Mouse (Mus musculus): ENCODE results near the gene Gap43. TPM values are rescaled to one million over a fixed set of nuclear protein-coding genes. Genes with fewer than 3 reads are reported as not detected.

Gene Gap43
- polyA plus RNA-seq, 1 experiment from 2014 or later = 277 TPM

GRCm38 (mm10) chr16:42284005-42284404 is 56.4 kb downstream of the Gap43 start:
- Histone ChIP-seq H3K36me3 (no peaks in the 10 kb centered on the region), H3K27me3 (ENCODE audit: insufficient read depth, poor library complexity, severe bottlenecking) (no peaks in the 10 kb centered on the region), H3K27ac (no peak overlapping the region), H3K4me3 (no peak overlapping the region), H3K4me1 (replicated peaks) (no peaks in the 10 kb centered on the region), H3K9me3 (no peaks in the 10 kb centered on the region)
- no peak for DNase-seq (ENCODE audit: low spot score)
- 89% methylated on average over 3 of the region's 3 CpGs for WGBS

DNA sequence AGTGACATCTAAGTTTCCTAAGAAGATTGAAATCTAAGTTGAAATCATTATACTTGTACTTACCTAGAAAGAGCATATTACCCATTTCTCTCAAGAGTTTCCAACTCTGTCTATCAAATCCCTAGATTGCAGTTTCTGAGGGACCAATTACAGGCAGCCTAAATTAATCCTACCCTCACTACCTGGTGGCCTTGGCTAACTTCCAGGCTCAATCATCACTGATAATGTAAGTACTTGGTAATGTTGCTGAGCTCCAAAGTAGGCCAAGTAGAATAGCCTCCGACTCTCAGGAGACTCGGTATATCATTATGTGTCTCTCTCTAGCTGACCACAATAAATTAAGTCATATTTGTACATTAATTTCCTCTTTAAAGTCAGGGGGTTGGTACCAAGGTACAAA is 62.7 kb downstream of the Gap43 start:
- H3K27ac ChIP-seq = no peak overlapping the region
- no peaks in the 10 kb centered on the region for H3K9me3 ChIP-seq
- no peaks in the 10 kb centered on the region for H3K36me3 ChIP-seq
- peaks cover 11% of the 10 kb centered on the region for H3K4me1 ChIP-seq (replicated peaks)
- H3K4me3 ChIP-seq = no peak overlapping the region
- peaks cover 11% of the 10 kb centered on the region; the same call in 1 of the 2 replicates for H3K27me3 ChIP-seq (ENCODE audit: insufficient read depth, poor library complexity, severe bottlenecking)
- WGBS = 91% methylated on average over 2 of the region's 2 CpGs
- no peak for DNase-seq (ENCODE audit: low spot score)

- peaks cover 11% of the 10 kb centered on the region for H3K4me1 ChIP-seq (replicated peaks)
These were observed 63.2 kb downstream of the Gap43 start for GRCm38 (mm10) chr16:42277268-42277667.

GRCm38 (mm10) chr16:42276216-42277141 is 64.0 kb downstream of the Gap43 start:
- DNase-seq (ENCODE audit: low spot score) = peak; percentile 79
- no peaks in the 10 kb centered on the region for H3K36me3 ChIP-seq
- H3K4me1 ChIP-seq (replicated peaks) = peaks cover 11% of the 10 kb centered on the region
- H3K9me3 ChIP-seq = no peaks in the 10 kb centered on the region
- WGBS = 45% methylated on average over 15 of the region's 15 CpGs
- peaks cover 11% of the 10 kb centered on the region; the same call in 1 of the 2 replicates for H3K27me3 ChIP-seq (ENCODE audit: insufficient read depth, poor library complexity, severe bottlenecking)
- no peak overlapping the region for H3K4me3 ChIP-seq
- H3K27ac ChIP-seq = peak overlapping the region; percentile 45; the same call in 1 of the 2 replicates

More at GRCm38 (mm10) chr16:42277268-42277667, 63.2 kb downstream of the Gap43 start:
- H3K9me3 ChIP-seq = no peaks in the 10 kb centered on the region
- H3K36me3 ChIP-seq = no peaks in the 10 kb centered on the region
- H3K4me3 ChIP-seq = no peak overlapping the region
- no peak for DNase-seq (ENCODE audit: low spot score)
- H3K27ac ChIP-seq = no peak overlapping the region; the same call in 1 of the 2 replicates
- H3K27me3 ChIP-seq (ENCODE audit: insufficient read depth, poor library complexity, severe bottlenecking) = peaks cover 11% of the 10 kb centered on the region; the same call in 1 of the 2 replicates
- 80% methylated on average over 8 of the region's 8 CpGs for WGBS

GRCm38 (mm10) chr16:42275518-42276215 is 64.8 kb downstream of the Gap43 start:
- peak overlapping the region; percentile 69 for H3K27ac ChIP-seq
- no peaks in the 10 kb centered on the region for H3K36me3 ChIP-seq
- H3K4me3 ChIP-seq = no peak overlapping the region
- H3K4me1 ChIP-seq (replicated peaks) = peaks cover 11% of the 10 kb centered on the region
- no peaks in the 10 kb centered on the region for H3K9me3 ChIP-seq
- peak; percentile 16 for DNase-seq (ENCODE audit: low spot score)
- H3K27me3 ChIP-seq (ENCODE audit: insufficient read depth, poor library complexity, severe bottlenecking) = peaks cover 11% of the 10 kb centered on the region; the same call in 1 of the 2 replicates
- 51% methylated on average over 14 of the region's 14 CpGs for WGBS

DNA sequence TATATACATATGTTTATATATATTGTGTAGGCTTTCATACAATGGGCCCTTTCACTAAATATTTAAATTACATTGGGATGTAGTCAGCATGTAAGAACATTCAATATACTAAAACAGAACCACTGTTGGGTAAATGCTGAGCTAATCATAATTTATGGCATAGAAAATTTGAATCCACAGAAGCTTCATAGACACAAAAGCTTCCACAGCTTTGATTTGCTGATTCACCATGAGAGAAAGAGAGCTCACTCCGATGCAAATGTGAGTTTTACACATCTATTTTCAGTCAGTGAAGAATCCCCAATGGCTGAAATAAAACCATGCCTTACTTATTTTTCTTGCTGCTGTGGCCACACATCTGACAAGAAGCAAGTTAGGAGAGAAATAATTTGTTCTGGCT is 69.2 kb downstream of the Gap43 start:
- no peaks in the 10 kb centered on the region for H3K27me3 ChIP-seq (ENCODE audit: insufficient read depth, poor library complexity, severe bottlenecking)
- WGBS = 93% methylated on average over 1 of the region's 1 CpGs
- H3K27ac ChIP-seq = no peak overlapping the region
- no peak for DNase-seq (ENCODE audit: low spot score)
- no peaks in the 10 kb centered on the region for H3K9me3 ChIP-seq
- no peak overlapping the region for H3K4me3 ChIP-seq
- H3K4me1 ChIP-seq (replicated peaks) = peaks cover 31% of the 10 kb centered on the region
- no peaks in the 10 kb centered on the region for H3K36me3 ChIP-seq

- Histone ChIP-seq H3K9me3 (no peaks in the 10 kb centered on the region), H3K4me1 (replicated peaks) (peaks cover 22% of the 10 kb centered on the region), H3K4me3 (no peak overlapping the region), H3K27ac (peak overlapping the region; percentile 54; the same call in 1 of the 2 replicates), H3K36me3 (no peaks in the 10 kb centered on the region), H3K27me3 (ENCODE audit: insufficient read depth, poor library complexity, severe bottlenecking) (no peaks in the 10 kb centered on the region)
- no peak for DNase-seq (ENCODE audit: low spot score)
- WGBS = 68% methylated on average over 2 of the region's 2 CpGs
These were observed 70.9 kb downstream of the Gap43 start for GRCm38 (mm10) chr16:42269587-42269967.

DNA sequence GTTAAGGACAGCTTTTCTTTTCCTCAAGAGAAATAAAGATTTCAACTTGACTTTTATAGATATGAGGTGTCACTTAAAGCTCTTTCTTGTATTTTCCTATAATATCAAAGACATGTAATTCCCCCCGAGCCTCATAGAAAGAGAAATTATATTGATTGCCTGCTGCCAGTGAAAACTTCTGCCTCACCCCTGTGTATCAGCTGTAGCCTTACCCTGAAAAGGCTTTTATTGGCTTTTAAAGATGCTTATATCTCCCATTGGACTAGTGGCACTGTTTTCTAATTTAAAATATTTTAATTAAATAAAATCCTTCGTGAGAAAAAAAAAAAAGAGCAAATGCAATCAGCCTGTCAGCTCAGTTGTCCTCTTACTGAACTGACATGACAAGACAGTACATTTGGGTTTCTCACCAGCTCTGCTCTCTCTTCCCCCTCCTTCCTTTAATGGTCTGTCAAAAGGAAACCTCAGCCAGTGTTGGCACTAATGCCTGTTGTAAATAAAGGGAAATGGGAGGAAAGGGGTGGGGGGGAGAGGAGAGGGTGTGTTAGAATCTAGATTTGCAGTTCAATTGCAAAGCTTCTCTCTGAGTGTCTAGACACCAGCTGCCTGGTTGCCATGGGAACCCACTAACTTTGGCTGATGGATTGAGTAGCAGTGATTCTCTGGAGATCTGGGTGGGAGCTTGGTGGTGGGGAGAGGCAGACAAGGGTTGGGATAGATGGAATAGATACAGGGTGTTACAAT is 71.4 kb downstream of the Gap43 start:
- Histone ChIP-seq H3K4me3 (no peak overlapping the region), H3K4me1 (replicated peaks) (peaks cover 22% of the 10 kb centered on the region), H3K9me3 (no peaks in the 10 kb centered on the region), H3K27me3 (ENCODE audit: insufficient read depth, poor library complexity, severe bottlenecking) (no peaks in the 10 kb centered on the region), H3K27ac (0 out of 2 replicates have a peak overlapping the region, but pooled peaks have one; percentile 54), H3K36me3 (no peaks in the 10 kb centered on the region)
- peak; percentile 82 for DNase-seq (ENCODE audit: low spot score)
- 63% methylated on average over 2 of the region's 2 CpGs for WGBS

- WGBS = 80% methylated on average over 3 of the region's 3 CpGs
- Histone ChIP-seq H3K4me3 (no peak overlapping the region), H3K4me1 (replicated peaks) (peaks cover 22% of the 10 kb centered on the region), H3K27me3 (ENCODE audit: insufficient read depth, poor library complexity, severe bottlenecking) (no peaks in the 10 kb centered on the region), H3K36me3 (no peaks in the 10 kb centered on the region), H3K9me3 (no peaks in the 10 kb centered on the region), H3K27ac (no peak overlapping the region)
- no peak for DNase-seq (ENCODE audit: low spot score)
These were observed 75.3 kb downstream of the Gap43 start for GRCm38 (mm10) chr16:42265185-42265584.

- H3K27me3 ChIP-seq (ENCODE audit: insufficient read depth, poor library complexity, severe bottlenecking) = no peaks in the 10 kb centered on the region
- 93% methylated on average over 5 of the region's 5 CpGs for WGBS
- no peaks in the 10 kb centered on the region for H3K9me3 ChIP-seq
- H3K36me3 ChIP-seq = no peaks in the 10 kb centered on the region
- H3K4me1 ChIP-seq (replicated peaks) = 0 out of 2 replicates have a peak, but pooled peaks cover 2% of the 10 kb centered on the region
- DNase-seq (ENCODE audit: low spot score) = no peak
- no peak overlapping the region for H3K4me3 ChIP-seq
- no peak overlapping the region for H3K27ac ChIP-seq
These were observed 77.4 kb downstream of the Gap43 start for GRCm38 (mm10) chr16:42262935-42263542.

GRCm38 (mm10) chr16:42255693-42256092 is 84.8 kb downstream of the Gap43 start:
- no peak for DNase-seq (ENCODE audit: low spot score)
- no peak overlapping the region for H3K27ac ChIP-seq
- 90% methylated on average over 11 of the region's 11 CpGs for WGBS

GRCm38 (mm10) chr16:42255222-42255621 is 85.2 kb downstream of the Gap43 start:
- no peak overlapping the region for H3K27ac ChIP-seq
- no peaks in the 10 kb centered on the region for H3K27me3 ChIP-seq (ENCODE audit: insufficient read depth, poor library complexity, severe bottlenecking)
- no peak overlapping the region for H3K4me3 ChIP-seq
- WGBS = 86% methylated on average over 3 of the region's 3 CpGs
- no peaks in the 10 kb centered on the region for H3K36me3 ChIP-seq
- H3K9me3 ChIP-seq = no peaks in the 10 kb centered on the region
- no peaks in the 10 kb centered on the region for H3K4me1 ChIP-seq (replicated peaks)
- DNase-seq (ENCODE audit: low spot score) = no peak

More at GRCm38 (mm10) chr16:42255693-42256092, 84.8 kb downstream of the Gap43 start:
- Histone ChIP-seq H3K36me3 (no peaks in the 10 kb centered on the region), H3K9me3 (no peaks in the 10 kb centered on the region), H3K4me3 (no peak overlapping the region), H3K4me1 (replicated peaks) (no peaks in the 10 kb centered on the region), H3K27me3 (ENCODE audit: insufficient read depth, poor library complexity, severe bottlenecking) (no peaks in the 10 kb centered on the region)
